Mouse (Mus musculus) heart, embryonic 11.5 days (tissue): ENCODE results near the gene Cdk7. TPM values are rescaled to one million over a fixed set of nuclear protein-coding genes. Genes with fewer than 3 reads are reported as not detected.

Source experiments
- ATAC-seq: fragments of 200-750 bp; cut with Nextera tagmentation; replicated peaks from 2 replicates; pipeline ENCODE4 v1.8.0; 2017; ENCODE audit warnings: moderate library complexity; ENCODE audit not compliant: insufficient number of reproducible peaks, low FRiP score, low TSS enrichment
- H3K27ac ChIP-seq: fragments of 300-500 bp; sonication (generic); 2 replicates; pipeline ENCODE4 v1.5.1; 2014; ENCODE audit warnings: mild to moderate bottlenecking, low read depth, low read length
- H3K27me3 ChIP-seq: fragments of 300-500 bp; sonication (generic); 2 replicates; pipeline ENCODE4 v1.6.1; 2014; ENCODE audit warnings: mild to moderate bottlenecking, low read length, mixed read lengths; ENCODE audit not compliant: control insufficient read depth, insufficient read depth
- H3K36me3 ChIP-seq: fragments of 300-500 bp; sonication (generic); 2 replicates; pipeline ENCODE4 v1.6.1; 2014; ENCODE audit warnings: mild to moderate bottlenecking, low read length, moderate library complexity, mixed read lengths; ENCODE audit not compliant: control insufficient read depth, insufficient read depth
- H3K4me1 ChIP-seq: fragments of 300-500 bp; sonication (generic); 2 replicates; pipeline ENCODE4 v1.6.1; 2014; ENCODE audit warnings: low read length; ENCODE audit not compliant: control insufficient read depth, insufficient read depth
- H3K4me2 ChIP-seq: fragments of 300-500 bp; sonication (generic); 2 replicates; pipeline ENCODE4 v1.6.1; 2014; ENCODE audit warnings: mild to moderate bottlenecking, moderate library complexity
- H3K4me3 ChIP-seq: fragments of 300-500 bp; sonication (generic); 2 replicates; pipeline ENCODE4 v1.5.1; 2014; ENCODE audit warnings: low read depth, low read length
- H3K9ac ChIP-seq: fragments of 300-500 bp; sonication (generic); 2 replicates; pipeline ENCODE4 v1.6.1; 2014; ENCODE audit warnings: mild to moderate bottlenecking, low read depth, low read length, moderate library complexity
- H3K9me3 ChIP-seq: fragments of 300-500 bp; sonication (generic); replicated peaks from 2 replicates; pipeline ENCODE4 v1.6.1; 2016; ENCODE audit warnings: low read length; ENCODE audit not compliant: control insufficient read depth
- WGBS: fragments of 180-500 bp; shearing (Covaris S2); extraction: QIAGEN DNeasy Blood & Tissue Kit; methylation state at CpG from one replicate; pipeline ENCODE4 v1.1.7; 2014; ENCODE audit not compliant: insufficient replicate concordance; 5-methylcytosine and 5-hydroxymethylcytosine counted together
- polyA plus RNA-seq: library from polyadenylated mRNA; unstranded; fragments of >200 nt; fragmentation: Nextera tagmentation; extraction: Ambion mirVana; gene quantifications from 2 replicates; pipeline ENCODE4 v1.2.1, GENCODE M21; 2014

Cdk7 gene
- polyA plus RNA-seq, 1 experiment from 2014 or later: 80.1 TPM

DNA sequence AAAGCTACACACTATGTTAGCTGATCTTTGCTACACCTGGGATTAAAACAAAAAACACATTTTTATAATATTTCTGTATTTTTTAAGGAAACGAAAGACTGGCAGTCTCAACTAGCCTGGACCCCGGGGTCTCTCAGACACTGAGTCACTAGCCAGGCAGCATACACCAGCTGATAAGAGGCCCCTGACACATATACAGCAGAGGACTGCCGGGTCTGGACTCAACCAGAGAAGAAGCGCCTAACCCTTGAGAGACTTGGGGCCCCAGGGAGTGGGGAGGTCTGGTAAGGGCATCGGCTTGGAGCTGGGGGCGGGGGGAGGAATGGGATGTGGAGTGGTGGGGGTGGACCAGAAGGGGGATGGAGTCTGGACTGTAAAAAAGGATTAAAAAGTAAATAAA lies 22.3 kb upstream of the Cdk7 start:
- ATAC-seq: no peak
- no peak overlapping the region for H3K27ac ChIP-seq
- WGBS: 55% methylated on average over 6 of the region's 6 CpGs

DNA sequence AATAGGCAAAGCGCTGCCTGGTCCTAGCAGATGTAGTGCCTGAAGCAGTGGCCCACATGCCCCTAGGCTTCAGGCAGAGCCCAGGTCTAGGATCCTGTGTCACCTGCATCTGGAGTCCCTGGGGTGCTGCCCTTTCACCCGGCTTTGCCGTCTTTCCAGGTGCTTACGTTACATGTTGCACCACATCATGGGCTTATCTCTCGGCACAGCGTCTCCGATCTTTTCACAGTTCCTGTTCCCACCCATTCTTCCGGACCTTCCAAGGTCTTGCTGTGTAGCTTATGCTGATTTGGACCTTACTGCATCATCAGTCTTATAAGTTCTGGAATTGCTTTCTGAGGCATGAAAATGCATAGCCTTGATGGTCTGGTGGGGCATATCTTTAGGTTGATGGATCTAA lies 21.8 kb upstream of the Cdk7 start:
- Histone ChIP-seq H3K27ac (no peak overlapping the region), H3K36me3 (no peaks in the 10 kb centered on the region), H3K27me3 (no peaks in the 10 kb centered on the region), H3K4me1 (no peaks in the 10 kb centered on the region), H3K9ac (no peak overlapping the region), H3K9me3 (no peaks in the 10 kb centered on the region), H3K4me2 (no peak overlapping the region; the same call in 1 of the 2 replicates), H3K4me3 (no peak overlapping the region)
- 77% methylated on average over 8 of the region's 8 CpGs for WGBS
- ATAC-seq: no peak

More for the DNA sequence above, 22.3 kb upstream of the Cdk7 start:
- no peaks in the 10 kb centered on the region for H3K9me3 ChIP-seq
- H3K4me1 ChIP-seq: no peaks in the 10 kb centered on the region
- H3K4me2 ChIP-seq: no peak overlapping the region
- no peaks in the 10 kb centered on the region for H3K36me3 ChIP-seq
- no peak overlapping the region for H3K9ac ChIP-seq
- H3K27me3 ChIP-seq: no peaks in the 10 kb centered on the region
- H3K4me3 ChIP-seq: no peak overlapping the region

DNA sequence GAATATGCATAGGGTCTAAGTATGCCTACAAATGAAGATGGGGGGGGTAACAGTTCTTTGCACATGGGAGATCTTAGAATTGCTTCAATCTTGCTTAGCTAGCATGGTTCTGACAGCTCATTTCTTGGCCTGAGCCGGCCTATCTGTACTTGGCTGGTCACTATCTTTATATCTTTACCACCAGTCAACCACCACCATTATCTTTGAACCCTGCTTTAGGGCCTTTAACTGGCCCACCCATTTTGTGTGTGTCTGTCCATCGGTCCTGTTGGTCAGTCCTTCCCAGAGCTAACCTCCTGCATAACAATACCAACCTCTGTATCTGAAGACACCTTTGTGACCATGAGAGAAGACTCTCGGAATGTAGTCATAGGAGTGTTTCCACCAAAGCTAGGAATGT lies 20.7 kb upstream of the Cdk7 start:
- no peak for ATAC-seq

DNA sequence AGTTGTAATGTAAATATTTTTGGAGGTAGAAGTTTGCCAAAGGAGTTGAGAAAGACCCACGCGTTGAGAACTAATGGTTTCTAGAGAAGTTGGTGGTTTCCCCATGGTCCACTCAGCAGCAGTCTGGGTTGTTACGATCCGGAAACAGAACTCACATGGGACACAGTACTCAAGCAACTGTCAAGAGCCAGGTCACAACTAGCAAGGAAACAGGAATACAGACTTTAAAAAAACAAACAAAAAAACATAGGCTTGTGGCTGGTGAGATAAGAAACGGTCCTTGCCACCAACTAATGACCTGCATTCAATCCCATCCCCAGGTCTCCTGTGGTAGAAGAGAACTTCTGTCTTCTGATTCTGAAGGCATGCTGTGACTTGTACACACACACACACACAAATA lies 20.1 kb upstream of the Cdk7 start:
- no peaks in the 10 kb centered on the region for H3K4me1 ChIP-seq
- ATAC-seq: no peak
- no peak overlapping the region for H3K9ac ChIP-seq
- no peak overlapping the region for H3K4me3 ChIP-seq
- H3K36me3 ChIP-seq: no peaks in the 10 kb centered on the region
- H3K27ac ChIP-seq: no peak overlapping the region
- 60% methylated on average over 5 of the region's 5 CpGs for WGBS
- no peaks in the 10 kb centered on the region for H3K9me3 ChIP-seq
- no peaks in the 10 kb centered on the region for H3K27me3 ChIP-seq
- H3K4me2 ChIP-seq: no peak overlapping the region

More for the DNA sequence above, 20.7 kb upstream of the Cdk7 start:
- Histone ChIP-seq H3K4me2 (no peak overlapping the region), H3K27ac (no peak overlapping the region), H3K9me3 (no peaks in the 10 kb centered on the region), H3K4me3 (no peak overlapping the region), H3K9ac (no peak overlapping the region), H3K4me1 (no peaks in the 10 kb centered on the region), H3K27me3 (no peaks in the 10 kb centered on the region), H3K36me3 (no peaks in the 10 kb centered on the region)
- 72% methylated on average over 3 of the region's 3 CpGs for WGBS

DNA sequence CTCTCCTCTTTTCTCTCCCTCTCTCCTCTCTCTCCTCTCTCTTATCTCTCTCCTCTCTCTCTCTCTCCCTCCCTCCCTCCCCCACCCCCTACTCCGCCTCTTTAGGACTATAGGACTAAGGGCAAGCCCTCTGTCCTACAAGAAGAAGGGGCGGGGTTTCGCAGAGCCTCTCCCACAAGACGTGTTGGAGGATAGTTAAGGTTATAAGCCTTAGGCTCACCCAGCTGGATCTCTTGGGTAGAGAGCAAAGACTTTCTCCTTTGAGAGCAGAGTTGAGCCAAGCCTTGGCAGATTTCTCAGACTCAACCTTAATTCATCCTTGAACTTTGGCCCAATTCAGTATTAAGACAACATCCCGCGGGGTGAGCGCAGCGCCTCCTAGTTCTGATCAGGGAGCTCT lies 17.9 kb upstream of the Cdk7 start:
- 0 out of 2 replicates have a peak, but pooled peaks cover 3% of the 10 kb centered on the region for H3K4me1 ChIP-seq
- 0 out of 2 replicates have a peak, but pooled peaks have one; percentile 16 for ATAC-seq
- H3K36me3 ChIP-seq: no peaks in the 10 kb centered on the region
- no peak overlapping the region for H3K9ac ChIP-seq
- no peak overlapping the region for H3K27ac ChIP-seq
- WGBS: 39% methylated on average over 8 of the region's 8 CpGs
- no peaks in the 10 kb centered on the region for H3K27me3 ChIP-seq
- no peaks in the 10 kb centered on the region for H3K9me3 ChIP-seq
- no peak overlapping the region for H3K4me3 ChIP-seq
- H3K4me2 ChIP-seq: no peak overlapping the region

DNA sequence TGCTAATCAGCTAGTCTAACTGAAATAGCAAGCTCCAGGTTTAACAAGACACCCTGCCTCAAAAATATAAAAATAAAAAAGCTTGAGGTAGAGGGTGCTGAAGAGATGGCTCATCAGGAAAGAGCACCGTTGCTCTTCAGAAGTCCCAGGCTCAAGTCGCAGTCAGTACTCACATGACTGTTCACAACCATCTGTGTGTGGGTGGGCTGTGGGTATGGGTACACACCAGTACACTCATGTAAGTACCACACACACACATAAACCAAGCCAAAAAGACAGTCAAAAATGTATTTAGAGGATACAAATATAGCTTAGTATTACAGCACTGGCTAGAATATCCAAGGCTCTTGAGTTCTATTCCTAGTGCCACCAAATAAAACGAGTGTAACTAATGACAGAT lies 15.4 kb upstream of the Cdk7 start:
- no peaks in the 10 kb centered on the region for H3K36me3 ChIP-seq
- ATAC-seq: no peak
- H3K9ac ChIP-seq: no peak overlapping the region
- H3K4me1 ChIP-seq: peaks cover 5% of the 10 kb centered on the region; the same call in 1 of the 2 replicates
- H3K9me3 ChIP-seq: no peaks in the 10 kb centered on the region
- no peak overlapping the region for H3K27ac ChIP-seq
- H3K4me2 ChIP-seq: no peak overlapping the region
- H3K27me3 ChIP-seq: no peaks in the 10 kb centered on the region
- 84% methylated on average over 3 of the region's 3 CpGs for WGBS
- H3K4me3 ChIP-seq: no peak overlapping the region

- peak within 1 kb of the TSS; percentile 82 for H3K4me3 ChIP-seq
- peaks cover 3% of the 10 kb centered on the region; the same call in 1 of the 2 replicates for H3K36me3 ChIP-seq
- peak within 1 kb of the TSS; percentile 89 for H3K9ac ChIP-seq
- peak within 1 kb of the TSS; percentile 98 for H3K27ac ChIP-seq
- peak within 1 kb of the TSS; percentile 60 for H3K4me2 ChIP-seq
- ATAC-seq: peak; percentile 93
- H3K4me1 ChIP-seq: peaks cover 5% of the 10 kb centered on the region; the same call in 1 of the 2 replicates
- H3K9me3 ChIP-seq: no peaks in the 10 kb centered on the region
- no peaks in the 10 kb centered on the region for H3K27me3 ChIP-seq
- 0% methylated on average over 52 of the region's 52 CpGs for WGBS
These were observed 13.5 kb upstream of the Cdk7 start, which contains the start of gene Mrps36 for GRCm38 (mm10) chr13:100744036-100744744. Mrps36 (minus strand) TSS chr13:100744659.

- Histone ChIP-seq H3K27me3 (no peaks in the 10 kb centered on the region), H3K9ac (peak overlapping the region; percentile 89), H3K4me2 (peak overlapping the region; percentile 60), H3K36me3 (peaks cover 3% of the 10 kb centered on the region; the same call in 1 of the 2 replicates), H3K4me3 (peak overlapping the region; percentile 82), H3K4me1 (peaks cover 5% of the 10 kb centered on the region; the same call in 1 of the 2 replicates), H3K9me3 (no peaks in the 10 kb centered on the region), H3K27ac (peak overlapping the region; percentile 98)
- 61% methylated on average over 11 of the region's 11 CpGs for WGBS
- ATAC-seq: peak; percentile 21; the same call in 1 of the 2 replicates
These were observed 12.8 kb upstream of the Cdk7 start for GRCm38 (mm10) chr13:100743346-100744035.
